Mouse (Mus musculus) forebrain, embryonic 16.5 days (tissue): ENCODE measurements at regions not wholly inside any gene's neighbourhood (a gene's known extent, or its start where the extent isn't known, plus 50 kb on each side); places are given as distances from the start of the nearest gene placed in this dataset.

ENCODE experiments used
- ATAC-seq: fragments of 200-750 bp; cut with Nextera tagmentation; 2 replicates; pipeline ENCODE4 v1.8.0; 2017; ENCODE audit warnings: mild to moderate bottlenecking, moderate library complexity
- H3K27ac ChIP-seq: fragments of 300-500 bp; sonication (generic); 2 replicates; pipeline ENCODE4 v1.5.1; 2014; ENCODE audit warnings: low read length, control low read depth
- H3K27me3 ChIP-seq: fragments of 300-500 bp; sonication (generic); replicated peaks from 2 replicates; pipeline ENCODE4 v1.6.1; 2014; ENCODE audit warnings: low read length; ENCODE audit not compliant: control insufficient read depth, insufficient read depth
- H3K36me3 ChIP-seq: fragments of 300-500 bp; sonication (generic); 2 replicates; pipeline ENCODE4 v1.6.1; 2014; ENCODE audit not compliant: control insufficient read depth, insufficient read depth
- H3K4me1 ChIP-seq: fragments of 300-500 bp; sonication (generic); replicated peaks from 2 replicates; pipeline ENCODE4 v1.6.1; 2014; ENCODE audit warnings: low read length; ENCODE audit not compliant: control insufficient read depth, insufficient read depth
- H3K4me2 ChIP-seq: fragments of 300-500 bp; sonication (generic); 2 replicates; pipeline ENCODE4 v1.6.1; 2014; ENCODE audit warnings: mild to moderate bottlenecking, low read length, control low read depth
- H3K4me3 ChIP-seq: fragments of 300-500 bp; sonication (generic); replicated peaks from 2 replicates; pipeline ENCODE4 v1.5.1; 2014; ENCODE audit warnings: mild to moderate bottlenecking, low read length, control low read depth
- H3K9ac ChIP-seq: fragments of 300-500 bp; sonication (generic); replicated peaks from 2 replicates; pipeline ENCODE4 v1.6.1; 2014; ENCODE audit warnings: low read depth, low read length, control low read depth
- H3K9me3 ChIP-seq: fragments of 300-500 bp; sonication (generic); 2 replicates; pipeline ENCODE4 v1.6.1; 2016; ENCODE audit warnings: low read length; ENCODE audit not compliant: control insufficient read depth
- WGBS: fragments of 180-500 bp; shearing (Covaris S2); extraction: QIAGEN DNeasy Blood & Tissue Kit; methylation state at CpG from one replicate; pipeline ENCODE4 v1.1.7; 2014; 5-methylcytosine and 5-hydroxymethylcytosine counted together

DNA sequence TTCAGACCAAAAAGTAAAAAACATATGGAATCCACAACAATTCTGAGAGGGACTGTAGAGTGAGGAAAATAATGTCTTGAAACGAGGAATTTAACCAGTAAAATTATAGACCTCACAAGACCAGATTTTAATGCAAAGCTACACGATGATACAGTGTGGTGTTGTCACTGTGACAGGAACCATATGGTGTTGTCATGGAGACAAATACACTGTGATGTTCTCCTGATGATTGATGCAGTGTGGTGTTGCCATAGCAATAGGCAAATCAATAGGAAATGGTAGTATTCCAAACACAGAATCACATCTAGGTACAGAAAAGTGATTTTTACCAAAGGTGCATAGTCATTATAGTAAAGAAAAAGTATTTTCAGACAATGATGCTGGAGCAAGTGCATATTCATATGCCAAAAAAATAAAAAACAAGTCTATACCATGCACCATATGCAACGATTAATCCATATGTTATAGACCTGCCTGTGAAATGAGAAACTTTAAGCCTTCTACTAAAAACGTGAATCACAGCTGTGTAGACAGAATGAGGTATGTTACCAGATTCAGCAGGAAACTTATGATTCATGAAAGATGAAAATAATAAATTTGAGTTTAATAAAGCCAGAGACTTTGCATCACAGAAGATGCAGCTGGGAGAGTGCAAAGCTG lies 149.6 kb downstream of the Thbs2 start:
- 44% methylated on average over 4 of the region's 4 CpGs for WGBS
- no peak overlapping the region for H3K9ac ChIP-seq
- H3K4me1 ChIP-seq = peaks cover 6% of the 10 kb centered on the region
- no peak overlapping the region for H3K4me3 ChIP-seq
- ATAC-seq = peak; percentile 95
- H3K9me3 ChIP-seq = peaks cover 5% of the 10 kb centered on the region; the same call in 1 of the 2 replicates
- H3K36me3 ChIP-seq = no peaks in the 10 kb centered on the region
- no peak overlapping the region for H3K4me2 ChIP-seq
- H3K27me3 ChIP-seq = no peaks in the 10 kb centered on the region
- H3K27ac ChIP-seq = no peak overlapping the region; the same call in 1 of the 2 replicates

DNA sequence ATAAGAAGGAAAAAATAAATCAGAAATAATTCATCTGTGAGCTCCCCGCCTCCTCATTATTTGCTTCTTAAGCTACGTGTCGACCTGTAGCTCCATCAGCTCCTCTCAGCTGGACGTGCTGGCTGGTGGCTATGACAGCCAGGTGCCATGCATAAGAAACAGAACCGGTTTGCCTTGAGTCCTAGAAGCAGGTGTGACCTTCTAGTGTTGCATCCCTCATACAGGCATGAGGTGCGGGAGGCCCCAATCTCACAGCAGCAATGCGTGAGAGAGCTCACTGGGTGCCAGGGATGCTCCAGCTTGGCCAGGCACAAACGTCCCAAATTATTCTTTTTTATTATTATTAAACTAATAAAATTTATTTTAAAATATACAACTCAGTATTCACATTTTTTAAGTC lies 153.0 kb downstream of the Thbs2 start:
- 87% methylated on average over 8 of the region's 8 CpGs for whole genome bisulfite sequencing
- ATAC-seq = no peak

DNA sequence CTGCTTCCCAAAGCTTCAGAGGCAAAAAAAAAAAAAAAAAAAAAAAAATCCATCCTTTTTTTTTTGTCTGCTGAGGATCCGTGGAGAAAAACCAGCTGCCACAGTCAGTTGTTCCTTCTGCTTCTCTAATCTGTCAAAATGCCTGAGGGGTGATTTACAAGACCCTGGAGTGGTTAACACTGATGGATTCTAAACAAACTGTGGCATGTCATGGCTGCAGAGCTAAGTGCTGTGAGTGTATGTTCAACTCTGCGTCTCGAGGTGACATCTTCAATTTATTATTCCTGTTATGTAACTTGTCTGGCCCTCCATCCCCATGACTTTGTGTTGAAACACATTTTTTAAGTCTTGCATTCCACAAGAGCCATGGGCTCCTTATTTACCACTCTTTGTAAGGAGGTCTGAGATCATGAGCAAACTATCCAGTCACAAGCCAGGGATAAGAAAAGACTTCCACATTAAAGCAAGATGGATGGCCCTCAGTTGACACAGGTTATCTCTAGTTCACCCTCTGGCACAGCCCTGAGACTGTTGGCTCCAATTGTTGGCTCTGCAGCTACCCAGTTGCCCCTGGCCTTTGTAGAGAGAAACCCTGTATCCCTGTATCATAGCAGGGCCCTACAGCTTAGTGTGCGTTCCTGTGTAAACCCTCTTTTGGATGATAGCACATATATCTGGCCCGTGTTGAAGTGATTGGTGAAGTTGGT lies 153.6 kb downstream of the Thbs2 start:
- Histone ChIP-seq H3K27me3 (no peaks in the 10 kb centered on the region), H3K4me2 (no peak overlapping the region), H3K27ac (no peak overlapping the region), H3K4me3 (no peak overlapping the region), H3K9me3 (no peaks in the 10 kb centered on the region), H3K36me3 (no peaks in the 10 kb centered on the region), H3K4me1 (peaks cover 2% of the 10 kb centered on the region; the same call in 1 of the 2 replicates), H3K9ac (no peak overlapping the region)
- 88% methylated on average over 5 of the region's 5 CpGs for WGBS
- no peak for ATAC-seq

More for the DNA sequence above, 153.0 kb downstream of the Thbs2 start:
- H3K4me1 ChIP-seq = peaks cover 3% of the 10 kb centered on the region
- no peak overlapping the region for H3K4me2 ChIP-seq
- no peak overlapping the region for H3K27ac ChIP-seq
- no peaks in the 10 kb centered on the region for H3K9me3 ChIP-seq
- no peaks in the 10 kb centered on the region for H3K27me3 ChIP-seq
- no peaks in the 10 kb centered on the region for H3K36me3 ChIP-seq
- no peak overlapping the region for H3K9ac ChIP-seq
- H3K4me3 ChIP-seq = no peak overlapping the region

DNA sequence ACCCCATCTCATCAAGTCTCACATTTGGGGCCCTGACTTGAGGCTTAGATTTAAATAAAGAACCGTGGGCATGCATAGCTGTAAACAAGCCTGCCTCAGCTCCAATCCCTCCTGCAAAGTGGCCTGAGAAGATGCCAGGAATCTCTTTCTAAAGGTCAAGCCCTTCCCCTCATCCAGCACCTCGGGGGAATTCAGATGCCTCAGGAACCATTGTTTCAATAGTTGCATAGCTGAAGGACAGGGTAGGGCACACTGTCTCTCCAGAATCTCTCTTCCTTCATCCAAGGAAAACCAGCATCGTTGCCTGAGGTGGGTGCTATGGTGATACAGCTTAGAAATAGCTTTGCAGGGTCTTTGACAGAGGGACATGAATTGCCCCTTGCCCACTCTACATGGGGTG lies 154.4 kb downstream of the Thbs2 start:
- no peaks in the 10 kb centered on the region for H3K4me1 ChIP-seq
- ATAC-seq = no peak
- WGBS = 49% methylated on average over 3 of the region's 3 CpGs
- no peaks in the 10 kb centered on the region for H3K9me3 ChIP-seq
- no peaks in the 10 kb centered on the region for H3K36me3 ChIP-seq
- H3K27ac ChIP-seq = no peak overlapping the region
- H3K4me2 ChIP-seq = no peak overlapping the region
- no peak overlapping the region for H3K9ac ChIP-seq
- no peak overlapping the region for H3K4me3 ChIP-seq
- no peaks in the 10 kb centered on the region for H3K27me3 ChIP-seq

DNA sequence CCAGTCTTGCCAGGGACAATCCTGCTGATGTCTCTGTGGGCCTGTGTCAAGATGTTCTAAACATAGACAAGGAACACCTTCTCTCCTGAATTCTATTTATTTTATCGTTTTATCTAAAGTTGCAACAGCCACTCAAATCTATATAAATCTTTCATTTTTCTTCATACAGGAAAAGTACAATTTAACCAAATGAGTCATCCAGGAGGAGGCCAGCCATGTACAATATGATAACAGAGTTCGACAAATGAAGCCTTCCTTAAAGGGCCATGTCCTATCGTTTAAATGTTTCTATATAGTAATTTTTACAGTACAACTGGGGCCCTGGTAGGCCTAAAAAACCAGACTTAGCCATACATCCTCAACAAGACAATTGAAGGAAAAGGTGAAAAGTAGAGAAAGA lies 154.8 kb downstream of the Thbs2 start:
- no peak overlapping the region for H3K4me3 ChIP-seq
- no peak for ATAC-seq
- 92% methylated on average over 3 of the region's 3 CpGs for WGBS

DNA sequence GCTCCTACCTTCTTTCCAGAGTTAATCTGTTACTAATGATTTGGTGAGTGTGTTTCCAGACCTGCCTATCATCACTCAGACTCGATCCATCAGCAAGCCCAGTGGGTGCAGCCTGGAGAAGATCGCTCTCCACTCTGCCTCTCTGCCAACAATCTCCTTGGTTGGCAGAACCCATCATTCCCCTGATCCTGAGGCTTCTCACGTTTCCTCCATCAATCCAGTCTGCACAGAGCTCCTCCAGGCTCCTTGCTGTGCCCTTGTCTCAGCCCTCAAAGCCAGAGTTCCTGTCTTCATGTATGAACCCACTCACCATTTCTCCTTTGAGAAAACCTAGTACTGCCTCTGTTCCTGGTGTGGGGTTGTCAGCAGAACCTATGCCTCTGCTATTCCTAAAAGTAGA lies 155.5 kb downstream of the Thbs2 start:
- no peaks in the 10 kb centered on the region for H3K9me3 ChIP-seq
- no peak for ATAC-seq
- 61% methylated on average over 3 of the region's 3 CpGs for WGBS

More for the DNA sequence above, 154.8 kb downstream of the Thbs2 start:
- H3K4me1 ChIP-seq = no peaks in the 10 kb centered on the region
- H3K4me2 ChIP-seq = no peak overlapping the region
- H3K27me3 ChIP-seq = no peaks in the 10 kb centered on the region
- no peak overlapping the region for H3K9ac ChIP-seq
- H3K27ac ChIP-seq = no peak overlapping the region
- H3K9me3 ChIP-seq = no peaks in the 10 kb centered on the region
- no peaks in the 10 kb centered on the region for H3K36me3 ChIP-seq

DNA sequence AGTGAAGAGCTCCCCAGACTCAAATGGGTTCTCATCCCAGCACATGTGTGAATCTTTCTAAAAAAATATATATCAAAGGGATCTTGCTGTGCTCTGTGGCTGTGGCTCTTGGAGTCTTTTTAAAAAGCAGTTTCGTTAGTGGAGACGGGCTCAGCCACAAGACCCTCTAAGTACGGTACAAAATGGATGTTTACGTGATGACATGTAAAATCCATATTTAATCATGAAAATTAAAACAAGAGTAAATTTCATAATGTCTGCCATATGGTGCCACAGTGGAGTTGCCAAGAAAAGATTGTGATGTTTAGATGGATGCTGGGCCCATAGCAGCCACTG lies 161.1 kb downstream of the Thbs2 start:
- H3K4me3 ChIP-seq = no peak overlapping the region
- H3K27ac ChIP-seq = no peak overlapping the region
- no peaks in the 10 kb centered on the region for H3K36me3 ChIP-seq
- WGBS = 68% methylated on average over 4 of the region's 4 CpGs
- H3K4me1 ChIP-seq = 0 out of 2 replicates have a peak, but pooled peaks cover 2% of the 10 kb centered on the region
- no peaks in the 10 kb centered on the region for H3K27me3 ChIP-seq
- H3K9me3 ChIP-seq = no peaks in the 10 kb centered on the region
- peak; percentile 55 for ATAC-seq
- no peak overlapping the region for H3K4me2 ChIP-seq
- no peak overlapping the region for H3K9ac ChIP-seq

More for the DNA sequence above, 155.5 kb downstream of the Thbs2 start:
- no peaks in the 10 kb centered on the region for H3K4me1 ChIP-seq
- no peak overlapping the region for H3K4me2 ChIP-seq
- no peak overlapping the region for H3K27ac ChIP-seq
- no peak overlapping the region for H3K4me3 ChIP-seq
- no peaks in the 10 kb centered on the region for H3K27me3 ChIP-seq
- no peak overlapping the region for H3K9ac ChIP-seq
- H3K36me3 ChIP-seq = no peaks in the 10 kb centered on the region

DNA sequence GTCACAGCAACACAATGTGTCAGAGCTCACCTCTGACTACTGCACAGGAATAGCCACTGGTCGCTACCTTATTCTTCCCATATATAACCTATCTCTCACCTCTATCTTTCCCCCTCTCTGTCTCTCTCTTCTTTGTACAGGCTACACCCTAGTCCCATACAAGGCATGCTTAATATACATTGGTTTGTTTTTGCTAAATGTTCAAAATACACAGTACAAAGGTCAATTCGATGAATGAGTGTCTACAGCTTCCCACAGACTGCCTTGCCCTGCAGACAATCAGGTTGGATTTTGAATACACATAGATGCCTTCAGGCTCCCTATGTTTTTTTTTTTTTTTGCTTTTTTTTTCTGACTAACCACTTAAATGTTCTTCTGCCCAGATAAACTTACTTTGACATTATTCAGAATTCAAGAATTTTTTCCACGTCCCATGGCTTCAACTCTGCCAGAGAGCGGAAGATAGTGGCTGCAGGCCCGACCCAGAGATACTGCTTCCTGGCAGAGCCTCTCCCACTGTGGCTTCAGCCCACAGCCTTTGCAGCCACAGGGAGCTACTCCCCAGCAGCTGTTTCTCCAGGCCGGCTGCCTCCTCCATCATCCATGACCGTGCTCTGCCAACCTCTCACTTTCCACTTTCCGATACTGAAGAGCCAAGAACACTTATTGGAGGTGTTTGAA lies 161.6 kb downstream of the Thbs2 start:
- 80% methylated on average over 8 of the region's 8 CpGs for WGBS
- Histone ChIP-seq H3K4me2 (no peak overlapping the region), H3K4me1 (0 out of 2 replicates have a peak, but pooled peaks cover 2% of the 10 kb centered on the region), H3K4me3 (no peak overlapping the region), H3K36me3 (no peaks in the 10 kb centered on the region), H3K9ac (no peak overlapping the region), H3K27me3 (no peaks in the 10 kb centered on the region), H3K9me3 (no peaks in the 10 kb centered on the region), H3K27ac (no peak overlapping the region)
- peak; percentile 33; the same call in 1 of the 2 replicates for ATAC-seq

DNA sequence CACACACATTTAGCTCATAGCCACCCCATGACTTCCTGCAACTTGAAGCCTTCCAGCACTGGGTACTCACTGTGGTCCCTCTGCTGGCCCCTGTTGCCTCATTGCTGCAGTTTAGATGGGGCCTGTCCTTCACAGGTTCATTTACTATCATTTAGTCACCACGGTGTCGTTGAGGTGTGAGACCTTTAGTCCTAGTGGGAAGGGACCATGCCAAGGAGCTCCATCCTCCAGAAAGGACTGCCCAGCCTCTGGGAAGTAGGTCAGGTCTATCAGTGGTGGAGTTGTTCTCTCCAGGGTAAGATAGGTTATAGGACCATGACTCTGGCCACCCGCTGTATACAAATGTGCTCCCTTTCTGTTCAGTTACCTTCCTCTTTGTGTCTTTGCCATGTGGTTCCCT lies 162.2 kb downstream of the Thbs2 start:
- Histone ChIP-seq H3K9ac (no peak overlapping the region), H3K27me3 (no peaks in the 10 kb centered on the region), H3K27ac (no peak overlapping the region), H3K4me3 (no peak overlapping the region), H3K36me3 (no peaks in the 10 kb centered on the region), H3K4me1 (0 out of 2 replicates have a peak, but pooled peaks cover 2% of the 10 kb centered on the region), H3K4me2 (no peak overlapping the region), H3K9me3 (no peaks in the 10 kb centered on the region)
- no peak for ATAC-seq
- 94% methylated on average over 3 of the region's 3 CpGs for WGBS
